Mouse (Mus musculus) adipocyte (in vitro differentiated cells): ENCODE measurements at regions not wholly inside any gene's neighbourhood (a gene's known extent, or its start where the extent isn't known, plus 50 kb on each side); places are given as distances from the start of the nearest gene placed in this dataset.

Source experiments
- DNase-seq: peaks from one replicate; pipeline ENCODE4 v3.0.0-alpha.2; 2016; ENCODE audit warnings: low spot score

GRCm38 (mm10) chr1:28144824-28145223 lies 635.2 kb downstream of the Gm597 start:
- DNase-seq: no peak

DNA sequence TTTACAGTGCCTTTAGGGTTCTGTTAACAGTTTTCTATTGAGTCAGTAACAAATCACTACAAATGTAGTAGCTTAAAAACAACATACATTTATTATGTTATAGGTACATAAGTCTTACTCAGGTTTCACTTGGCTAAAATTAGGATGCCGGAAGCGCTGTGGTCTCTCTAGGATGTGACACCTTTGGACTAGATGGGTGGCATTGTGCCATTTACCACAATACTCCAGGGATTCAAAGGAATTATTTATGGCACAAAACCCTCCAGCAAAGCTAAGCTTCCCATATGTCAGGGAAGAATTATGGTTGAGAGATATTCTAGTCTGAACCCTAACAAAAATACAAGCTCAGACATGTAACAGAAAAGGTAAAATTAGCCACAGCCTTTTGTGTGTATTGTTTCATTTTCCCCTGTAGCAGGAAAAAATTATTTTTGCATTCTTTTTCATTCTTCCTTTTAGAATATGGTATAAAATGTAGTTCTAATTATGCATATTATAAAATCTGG lies 678.0 kb downstream of the Gm597 start:
- DNase-seq: no peak

DNA sequence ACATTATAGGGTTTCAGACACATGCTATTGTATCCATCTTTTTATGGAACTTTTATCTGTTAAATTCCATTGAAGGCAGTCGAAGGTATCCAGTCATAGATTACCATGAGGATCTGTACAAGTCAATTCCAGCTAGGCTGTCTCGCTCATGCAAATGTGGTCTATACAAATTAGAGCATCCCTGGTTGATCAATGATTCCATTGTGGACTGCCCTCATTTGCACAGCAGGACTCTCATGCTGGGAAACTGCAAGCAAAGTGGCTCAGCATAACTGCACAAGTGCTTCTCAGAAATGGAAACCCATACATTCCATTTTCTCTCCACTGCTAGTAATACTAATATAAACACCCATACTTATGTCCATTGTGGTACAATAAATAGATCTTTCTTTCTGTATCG lies 695.6 kb downstream of the Gm597 start:
- DNase-seq: no peak

- DNase-seq: peak; percentile 2
Measured at GRCm38 (mm10) chr1:28053980-28054379, 726.1 kb downstream of the Gm597 start.

GRCm38 (mm10) chr1:28047964-28048363 lies 732.1 kb downstream of the Gm597 start:
- no peak for DNase-seq

DNA sequence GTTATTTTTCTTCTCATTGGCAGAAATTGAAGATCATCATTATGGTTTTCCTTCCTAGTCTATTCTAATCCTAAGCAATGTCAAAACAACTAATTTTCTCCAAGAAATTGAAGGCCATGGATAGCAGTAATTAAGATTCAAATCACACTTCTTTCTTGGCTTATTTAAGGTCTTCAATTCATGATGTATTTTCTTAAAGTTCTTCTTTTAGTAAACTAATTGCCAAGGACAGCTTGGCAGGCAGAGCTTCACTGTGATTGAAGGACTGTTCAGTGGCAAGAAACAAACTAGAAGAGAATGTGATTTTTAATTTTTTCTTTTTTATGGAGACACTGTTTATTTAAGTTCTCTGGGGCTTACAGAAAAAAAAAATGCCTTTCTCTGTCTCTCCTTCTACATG lies 732.7 kb downstream of the Gm597 start:
- no peak for DNase-seq

DNA sequence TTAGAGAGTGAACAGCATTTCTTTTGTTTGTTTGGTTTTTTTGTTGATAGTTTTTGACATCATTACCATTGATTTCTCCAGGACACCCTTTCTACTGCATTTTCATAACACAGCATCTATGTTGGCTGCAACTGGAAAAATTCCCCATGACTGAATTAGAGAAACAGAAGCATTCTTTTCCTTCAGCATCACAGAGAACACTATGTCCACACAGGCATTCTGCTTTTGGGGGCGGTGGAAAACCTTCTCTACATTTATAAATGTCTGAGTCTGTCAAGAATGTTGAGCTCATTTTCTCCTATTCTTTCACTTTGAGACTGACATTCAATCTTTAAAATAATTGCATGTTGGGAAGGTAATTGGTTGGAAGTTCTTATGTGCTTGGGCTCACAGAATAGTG lies 734.4 kb downstream of the Gm597 start:
- DNase-seq: no peak

GRCm38 (mm10) chr1:28025720-28026119 lies 754.3 kb downstream of the Gm597 start:
- DNase-seq: no peak

- no peak for DNase-seq
Measured at GRCm38 (mm10) chr1:27998434-27998833, 781.6 kb downstream of the Gm597 start.

- no peak for DNase-seq
Measured at GRCm38 (mm10) chr1:27963369-27963768, 816.7 kb downstream of the Gm597 start.
